Mouse (Mus musculus) kidney, postnatal 36 days (tissue): ENCODE results near the gene Ssr2.

ENCODE experiments used
- DNase-seq, 2 experiments: peaks; one replicate each; pipeline ENCODE4 v3.0.0; 2021 to 2022; ENCODE audit warnings: mixed read lengths in 2 of 2

Gene Ssr2

DNA sequence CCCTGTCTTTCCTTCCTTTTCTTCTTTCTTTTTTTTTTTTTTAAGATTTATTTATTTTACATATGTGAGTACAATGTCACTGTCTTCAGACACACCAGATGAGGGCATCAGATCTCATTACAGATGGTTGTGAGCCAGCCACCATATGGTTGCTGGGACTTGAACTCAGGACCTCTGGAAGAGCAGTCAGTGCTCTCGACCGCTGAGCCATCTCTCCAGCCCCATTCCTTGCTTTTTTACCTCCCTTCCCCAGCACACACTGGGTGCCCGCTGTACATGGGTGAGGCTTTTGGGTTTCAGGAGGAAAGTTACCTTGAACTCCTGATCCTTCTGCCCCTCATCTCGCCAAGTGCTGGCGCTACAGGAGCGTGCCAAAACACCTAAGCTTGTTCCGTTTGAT lies 49.9 kb downstream of the Ssr2 start:
- no peak for DNase-seq

DNA sequence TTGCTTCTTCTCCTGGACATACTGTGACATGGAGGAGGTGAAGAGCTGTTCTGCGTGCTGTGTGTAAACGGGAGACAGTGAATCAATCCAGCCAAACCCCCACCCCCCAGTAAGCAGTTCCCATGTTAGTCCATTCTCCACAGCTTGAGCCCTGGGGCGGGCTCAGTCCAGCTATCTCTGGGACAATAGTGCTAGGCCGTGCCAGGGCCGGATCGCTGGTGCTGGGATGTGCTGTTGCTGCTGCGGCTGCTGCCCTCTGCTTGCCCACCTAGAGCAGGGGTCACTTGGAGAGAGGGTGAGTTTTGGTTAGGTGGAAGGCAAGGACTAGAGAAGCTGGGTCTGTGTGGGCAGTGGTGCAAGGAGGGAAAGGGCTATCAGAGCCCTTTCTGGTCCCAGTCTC lies 50.6 kb downstream of the Ssr2 start:
- peak in 1 of 2 experiments; percentile 53 for DNase-seq

DNA sequence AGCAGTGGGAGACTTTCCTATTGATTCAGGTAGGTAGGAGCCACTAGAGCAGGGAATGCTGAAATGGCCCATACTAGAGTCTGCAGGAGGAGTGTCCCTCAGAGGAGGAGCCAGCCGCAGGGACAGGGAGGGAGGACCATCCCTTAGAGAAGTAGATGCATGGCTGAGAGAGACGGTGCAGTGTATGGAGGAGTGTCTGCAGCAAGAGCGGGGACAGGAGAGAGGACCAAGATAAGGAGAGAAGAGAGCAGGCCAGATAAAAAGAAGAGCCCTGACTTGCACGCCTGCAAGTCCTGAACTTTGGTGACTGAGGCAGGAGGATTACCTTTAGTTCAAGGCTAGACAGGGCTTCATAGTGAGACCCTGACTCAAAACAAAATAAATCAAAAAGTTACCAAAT lies 51.4 kb downstream of the Ssr2 start:
- DNase-seq: peak in 1 of 2 experiments; percentile 43

DNA sequence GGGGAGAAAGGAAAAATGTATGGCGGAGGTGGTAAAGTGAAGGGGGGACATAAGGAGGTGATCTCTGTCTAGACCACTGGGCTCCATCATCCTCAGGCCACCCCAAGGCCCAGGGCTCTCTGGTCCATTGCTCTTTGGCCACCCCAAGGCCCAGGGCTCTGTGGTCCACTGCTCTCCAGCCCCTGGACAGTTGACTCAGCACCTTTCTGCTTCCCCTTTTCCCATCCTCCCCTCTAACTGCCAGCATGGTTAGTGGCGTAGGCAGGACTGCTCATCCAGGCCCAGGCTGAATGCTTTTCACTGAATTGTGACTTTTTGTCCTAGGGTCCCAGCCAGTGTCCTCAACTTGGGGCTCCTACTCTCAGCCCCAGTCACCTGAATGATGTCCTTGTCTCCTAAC lies 51.9 kb downstream of the Ssr2 start:
- peak; percentile 79 to 87 for DNase-seq

DNA sequence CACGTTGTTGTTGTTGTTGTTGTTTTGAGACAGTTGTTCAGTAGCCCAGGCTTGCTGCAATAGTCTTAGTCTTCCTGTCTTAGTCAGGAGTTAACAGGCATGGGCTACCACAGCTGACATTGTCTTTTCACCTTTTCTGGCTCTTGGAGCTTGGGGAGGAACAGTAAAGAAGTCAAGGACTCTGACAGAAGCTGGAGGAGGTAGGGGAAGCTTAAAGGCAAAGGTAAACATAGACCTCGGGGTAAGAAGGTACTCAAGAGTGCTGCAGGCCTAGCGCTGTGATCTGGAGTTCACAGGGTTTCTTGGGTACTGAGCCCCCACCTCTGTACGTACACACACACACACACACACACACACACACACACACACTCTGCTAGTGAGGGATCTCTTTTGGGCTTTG lies 53.1 kb downstream of the Ssr2 start:
- no peak for DNase-seq

DNA sequence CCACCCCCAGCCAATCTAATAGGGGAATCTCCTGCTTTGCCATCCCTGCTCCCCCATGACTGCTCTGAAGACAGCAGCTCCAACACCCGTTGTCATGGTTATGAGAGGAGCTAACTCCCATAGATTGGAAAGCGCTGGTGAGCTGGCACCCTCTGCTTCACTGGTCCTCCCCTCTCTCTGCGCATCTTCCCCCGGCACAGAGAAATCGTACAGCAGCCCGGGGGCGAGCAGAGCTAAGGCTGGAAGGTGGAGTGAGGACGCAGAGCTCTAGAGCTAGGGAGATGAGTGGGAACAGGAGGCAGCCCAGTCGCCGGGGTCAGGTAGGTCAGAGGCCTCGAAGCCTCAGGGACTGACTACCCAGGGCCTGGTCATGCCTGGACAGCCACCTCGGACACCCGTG lies 53.6 kb downstream of the Ssr2 start:
- DNase-seq: no peak

DNA sequence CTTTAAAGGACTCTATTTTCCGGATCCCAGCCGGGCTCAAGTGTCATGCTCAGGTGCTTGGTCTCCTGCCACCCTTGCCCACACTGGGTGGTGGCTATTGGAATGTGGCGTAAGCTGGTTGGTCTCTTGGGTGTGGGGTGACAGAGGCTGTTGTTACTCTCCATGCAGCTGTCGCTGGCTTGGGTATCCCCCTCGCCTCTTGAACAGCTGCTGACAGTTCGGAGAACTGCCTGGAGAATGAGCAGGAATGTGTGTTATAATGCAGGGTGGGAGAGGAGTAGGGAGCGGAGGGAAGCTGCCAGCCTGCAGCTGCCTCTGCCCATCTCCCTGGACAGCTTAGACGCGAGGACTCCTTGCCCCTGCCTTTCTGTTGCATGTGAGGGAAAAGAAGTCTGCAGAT lies 54.3 kb downstream of the Ssr2 start:
- no peak for DNase-seq

DNA sequence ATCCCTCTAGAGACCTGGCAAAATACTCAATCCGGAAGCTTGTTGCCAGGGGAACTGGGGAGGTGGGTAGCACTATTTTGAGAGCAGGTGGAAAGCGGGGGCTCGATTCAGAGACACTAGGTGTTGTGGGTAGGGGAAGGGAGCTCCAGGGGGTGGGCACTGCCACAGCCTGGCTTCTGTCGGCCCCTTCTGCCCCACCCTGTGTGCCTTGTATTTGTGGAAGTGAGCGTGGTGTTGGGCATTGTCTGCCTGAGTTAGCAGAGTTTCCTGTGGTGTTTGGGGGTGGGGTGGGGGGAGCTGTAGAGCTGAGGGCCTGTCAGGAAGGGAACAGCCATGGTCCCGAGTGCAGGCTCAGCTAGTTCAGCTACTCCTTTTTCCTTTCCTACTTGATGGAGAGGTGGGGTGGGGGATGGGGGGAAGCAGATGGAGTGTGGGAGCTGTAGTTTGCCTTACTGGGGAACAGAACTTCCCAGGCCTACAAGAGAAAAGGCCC lies 55.2 kb downstream of the Ssr2 start:
- peak; percentile 64 to 68 for DNase-seq

DNA sequence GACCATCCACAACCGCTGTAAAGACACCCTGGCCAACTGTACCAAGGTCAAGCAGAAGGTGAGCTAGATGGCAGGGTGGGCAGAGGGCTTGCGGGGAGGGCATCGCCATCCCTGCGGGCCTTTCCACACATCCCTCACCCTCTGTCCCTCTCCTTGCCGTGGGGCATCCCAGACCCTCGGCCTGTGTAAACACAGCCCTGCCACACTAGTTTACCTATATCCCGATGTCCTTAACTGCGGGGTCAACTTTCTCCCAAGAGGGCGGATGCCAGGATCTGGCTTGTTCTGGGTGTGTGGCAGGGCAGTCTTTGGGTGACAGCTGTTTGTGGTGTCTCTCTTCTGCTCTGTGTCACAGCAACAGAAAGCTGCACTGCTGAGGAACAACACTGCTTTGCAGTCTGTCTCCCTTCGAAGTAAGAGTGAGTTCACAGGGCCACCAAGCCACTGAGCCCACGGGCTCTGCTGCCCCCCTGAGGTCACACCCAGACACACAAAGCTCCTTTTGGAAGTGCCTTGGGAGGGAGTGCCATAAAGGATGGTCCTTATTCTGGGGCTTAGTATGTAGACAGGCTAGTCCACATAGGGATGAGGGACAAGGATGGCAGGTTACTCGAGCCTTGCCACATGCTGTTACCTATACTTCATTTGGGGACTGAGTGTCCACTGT lies 56.4 kb downstream of the Ssr2 start:
- DNase-seq: peak in 1 of 2 experiments; percentile 70

DNA sequence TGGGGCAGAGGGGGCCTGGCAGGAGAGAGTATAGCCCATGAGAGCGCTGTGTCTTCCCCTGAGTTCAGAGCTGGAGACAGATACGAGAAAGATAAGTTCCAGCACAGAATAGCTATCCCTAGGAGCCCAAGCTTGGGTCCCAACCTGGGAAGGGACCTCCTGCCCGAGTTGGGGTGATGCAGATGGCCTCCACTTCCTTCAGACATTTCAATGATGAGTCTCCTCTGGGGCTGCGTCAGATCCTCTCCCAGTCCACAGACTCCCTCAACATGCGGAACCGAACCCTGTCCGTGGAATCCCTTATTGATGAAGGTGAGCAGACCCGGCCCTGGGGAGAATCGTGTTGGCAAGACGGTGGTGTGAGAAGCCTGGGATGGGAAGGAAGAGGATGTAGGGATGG lies 57.4 kb downstream of the Ssr2 start:
- no peak for DNase-seq

DNA sequence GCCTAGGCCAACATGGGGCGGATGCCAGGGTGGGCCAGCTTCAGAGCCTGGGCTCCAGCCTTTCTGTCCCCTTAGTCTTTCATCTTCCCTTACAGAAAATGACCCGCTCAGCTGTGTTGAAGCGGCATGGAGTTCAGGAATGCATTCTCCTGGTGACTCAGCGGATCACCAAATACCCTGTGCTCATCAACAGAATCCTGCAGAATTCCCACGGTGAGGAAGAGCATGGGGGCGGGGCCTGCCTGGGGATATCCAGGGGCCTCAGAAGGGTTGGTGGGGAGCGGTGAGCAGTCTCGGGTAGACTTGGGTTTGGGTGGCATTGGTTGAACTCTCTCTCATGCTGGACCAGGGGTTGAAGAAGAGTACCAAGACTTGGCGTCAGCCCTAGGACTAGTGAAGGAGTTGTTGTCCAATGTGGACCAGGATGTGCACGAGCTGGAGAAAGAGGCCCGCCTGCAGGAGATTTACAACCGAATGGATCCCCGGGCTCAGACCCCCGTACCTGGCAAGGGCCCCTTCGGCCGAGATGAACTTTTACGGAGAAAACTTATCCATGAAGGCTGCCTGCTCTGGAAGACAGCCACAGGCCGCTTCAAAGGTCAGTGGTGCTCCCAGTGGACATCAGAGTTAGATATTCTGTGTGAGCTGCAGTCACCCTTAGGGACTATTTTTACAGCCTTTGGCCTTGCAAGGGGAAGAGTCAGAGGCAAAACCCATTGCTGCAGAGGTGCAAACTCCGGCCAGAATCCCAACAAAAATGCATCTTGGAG lies 60.0 kb downstream of the Ssr2 start:
- peak; percentile 47 to 65 for DNase-seq

DNA sequence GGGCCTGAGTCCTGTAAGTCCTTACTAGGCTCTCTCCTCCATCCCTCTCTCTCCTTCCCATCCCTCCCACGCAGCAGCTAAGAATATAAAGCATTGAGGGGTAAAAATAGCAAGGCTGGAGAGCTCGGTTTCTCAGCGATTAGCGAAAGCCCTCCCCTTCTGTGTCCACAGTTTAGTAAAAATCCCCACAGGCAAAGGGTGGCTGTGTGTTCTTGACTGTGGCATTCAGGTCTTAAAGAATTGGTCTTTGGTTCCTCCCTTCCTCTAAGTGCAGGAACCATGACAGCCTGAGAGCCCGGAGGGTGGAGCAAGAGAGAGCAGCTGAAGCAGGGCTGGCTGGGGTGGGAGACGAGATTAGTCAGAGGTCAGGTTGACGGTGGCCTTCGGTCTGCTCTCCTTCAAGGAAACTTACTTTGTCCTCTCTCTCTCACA lies 60.9 kb downstream of the Ssr2 start:
- peak; percentile 35 to 49 for DNase-seq

DNA sequence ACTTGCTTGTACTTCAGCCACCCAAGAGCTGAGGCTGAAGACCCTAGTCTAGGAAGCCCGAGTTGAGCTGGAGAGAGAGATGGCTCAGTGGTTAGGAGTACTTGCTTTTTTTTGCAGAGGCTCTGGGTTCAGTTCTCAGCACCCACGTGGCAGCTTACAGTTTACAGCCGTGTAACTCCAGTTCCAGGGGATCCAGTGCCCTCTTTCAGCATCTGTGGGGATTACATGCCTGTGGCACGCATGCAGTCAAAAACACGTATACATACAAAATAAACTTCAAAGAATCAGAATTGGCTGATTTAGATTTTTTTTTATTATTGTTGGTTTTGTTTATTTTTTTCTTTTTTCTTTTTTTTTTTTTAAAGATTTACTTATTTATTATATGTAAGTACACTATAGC lies 61.5 kb downstream of the Ssr2 start:
- no peak for DNase-seq
